Comparison of ENCODE assay signal across 19 mouse cellular contexts in genomic region chr15:80079129-80079668, GRCm38 (mm10). TPM values are rescaled to one million over a fixed set of nuclear protein-coding genes. Genes with fewer than 3 reads are reported as not detected.
DNase-seq lines count a peak whose midpoint lies in the region; ATAC-seq and TF ChIP-seq lines count a peak whose summit lies in the region.
"Had no signal": no experiment of that assay in that cellular context is flagged by ENCODE, and none has a peak within 500 bp of the region (broad histone marks: within the 10 kb centered on the region; RNA-seq: fewer than 3 reads in every experiment).

No protein-coding gene starts in this region.

- peaks cover 12% of the 10 kb centered on the region for H3K4me1 ChIP-seq in forebrain, embryonic 14.5 days (ENCODE audit: control insufficient read depth, insufficient read depth, low read length)
- peaks cover 27% of the 10 kb centered on the region for H3K4me1 ChIP-seq in forebrain, embryonic 15.5 days
- H3K4me1 ChIP-seq in liver, embryonic 11.5 days (replicated peaks; ENCODE audit: control insufficient read depth, insufficient read depth, low read length), result peaks cover 31% of the 10 kb centered on the region
- peaks cover 54% of the 10 kb centered on the region for H3K4me1 ChIP-seq in G1E (ENCODE audit: insufficient read depth, low read depth, low read length)
- H3K4me1 ChIP-seq in liver, embryonic 15.5 days (replicated peaks), result peaks cover 76% of the 10 kb centered on the region

- H3K9me3 ChIP-seq in forebrain, embryonic 14.5 days (replicated peaks; ENCODE audit: control insufficient read depth, low read length), result no peaks in the 10 kb centered on the region
- H3K9me3 ChIP-seq in forebrain, embryonic 15.5 days, result no peaks in the 10 kb centered on the region
- H3K9me3 ChIP-seq in liver, embryonic 11.5 days (ENCODE audit: control insufficient read depth, low read length), result no peaks in the 10 kb centered on the region
- no peaks in the 10 kb centered on the region for H3K9me3 ChIP-seq in G1E (replicated peaks)
- H3K9me3 ChIP-seq in liver, embryonic 15.5 days (replicated peaks), result no peaks in the 10 kb centered on the region
- H3K9me3 ChIP-seq: embryonic facial prominence, embryonic 15.5 days; heart, embryonic 10.5 days; limb, embryonic 15.5 days had no signal

- 0 out of 2 replicates have a peak overlapping the region, but pooled peaks have one; percentile 25 for H3K9ac ChIP-seq in forebrain, embryonic 14.5 days (ENCODE audit: low read length)
- no peak overlapping the region for H3K9ac ChIP-seq in forebrain, embryonic 15.5 days (replicated peaks)
- H3K9ac ChIP-seq in liver, embryonic 11.5 days (ENCODE audit: low read depth, low read length), result peak overlapping the region; percentile 31; the same call in 1 of the 2 replicates
- H3K9ac ChIP-seq in liver, embryonic 15.5 days, result no peak overlapping the region
- H3K9ac ChIP-seq: embryonic facial prominence, embryonic 15.5 days; limb, embryonic 15.5 days had no signal

- ATAC-seq in forebrain, embryonic 14.5 days, result no peak
- no peak for ATAC-seq in forebrain, embryonic 15.5 days (replicated peaks)
- ATAC-seq in liver, embryonic 11.5 days (replicated peaks; ENCODE audit: low FRiP score), result no peak
- ATAC-seq in G1E (ENCODE audit: extremely low read depth, insufficient number of reproducible peaks, low FRiP score, poor library complexity, severe bottlenecking), result no peak
- ATAC-seq in liver, embryonic 15.5 days (ENCODE audit: insufficient read depth), result no peak
- ATAC-seq: activated CD4-positive, CD25-positive, alpha-beta regulatory T cell, adult 4 months; forebrain, embryonic 16.5 days had no signal

- no peak for TF ChIP-seq CTCF in G1E (IDR thresholded peaks at IDR 0.05; ENCODE audit: low read depth, low read length)

- no peaks in the 10 kb centered on the region for H3K27me3 ChIP-seq in forebrain, embryonic 14.5 days (replicated peaks; ENCODE audit: control insufficient read depth, insufficient read depth, low read length)
- no peaks in the 10 kb centered on the region for H3K27me3 ChIP-seq in forebrain, embryonic 15.5 days
- H3K27me3 ChIP-seq in liver, embryonic 11.5 days (replicated peaks; ENCODE audit: control insufficient read depth, insufficient read depth, low read length), result no peaks in the 10 kb centered on the region
- peaks cover 4% of the 10 kb centered on the region; the same call in 1 of the 2 replicates for H3K27me3 ChIP-seq in G1E (ENCODE audit: insufficient read depth, low read length)
- no peaks in the 10 kb centered on the region for H3K27me3 ChIP-seq in liver, embryonic 15.5 days
- H3K27me3 ChIP-seq: embryonic facial prominence, embryonic 15.5 days; limb, embryonic 15.5 days had no signal

- H3K36me3 ChIP-seq in forebrain, embryonic 14.5 days (ENCODE audit: control insufficient read depth, insufficient read depth, low read length), result peaks cover 61% of the 10 kb centered on the region
- peaks cover 48% of the 10 kb centered on the region for H3K36me3 ChIP-seq in forebrain, embryonic 15.5 days
- peaks cover 51% of the 10 kb centered on the region for H3K36me3 ChIP-seq in liver, embryonic 11.5 days (ENCODE audit: control insufficient read depth, insufficient read depth, low read length)
- H3K36me3 ChIP-seq in G1E (replicated peaks), result peaks cover 66% of the 10 kb centered on the region
- H3K36me3 ChIP-seq in liver, embryonic 15.5 days (replicated peaks), result peaks cover 62% of the 10 kb centered on the region

- H3K4me3 ChIP-seq in forebrain, embryonic 14.5 days (ENCODE audit: low read depth, low read length), result no peak overlapping the region
- no peak overlapping the region for H3K4me3 ChIP-seq in forebrain, embryonic 15.5 days
- H3K4me3 ChIP-seq in liver, embryonic 11.5 days (ENCODE audit: low read depth, low read length), result peak overlapping the region; percentile 85; the same call in 1 of the 2 replicates
- peak overlapping the region; percentile 85 for H3K4me3 ChIP-seq in G1E (ENCODE audit: low read depth, low read length)
- H3K4me3 ChIP-seq in liver, embryonic 15.5 days (replicated peaks), result peak overlapping the region; percentile 83; the same call in 1 of the 2 replicates
- H3K4me3 ChIP-seq: gastrocnemius, adult 2 months; limb, embryonic 15.5 days had no signal

- no peak for DNase-seq in forebrain, embryonic 14.5 days (ENCODE audit: low spot score)
- no peak for DNase-seq in liver, embryonic 11.5 days (ENCODE audit: low spot score)
- DNase-seq in liver (no peak), G1E (ENCODE audit: low spot score) (no peak)
- no peak for DNase-seq in embryo, embryonic 11 days
- DNase-seq in thymus, postnatal 0 days (ENCODE audit: low spot score), result no peak
- DNase-seq: adrenal gland, postnatal 36 days; gastrocnemius, adult 2 months; kidney, postnatal 14 days; lung, postnatal 36 days; right cerebral cortex, postnatal 14 days had no signal

- 93% methylated on average over 5 of the region's 5 CpGs for WGBS in forebrain, embryonic 14.5 days
- WGBS in forebrain, embryonic 15.5 days, result 88% methylated on average over 5 of the region's 5 CpGs
- WGBS in liver, embryonic 11.5 days, result 87% methylated on average over 5 of the region's 5 CpGs
- WGBS in liver, embryonic 15.5 days (ENCODE audit: insufficient replicate concordance), result 79% methylated on average over 5 of the region's 5 CpGs

- no peak overlapping the region for H3K27ac ChIP-seq in forebrain, embryonic 14.5 days (ENCODE audit: low read depth, low read length)
- H3K27ac ChIP-seq in forebrain, embryonic 15.5 days (replicated peaks), result no peak overlapping the region
- peak overlapping the region; percentile 99 for H3K27ac ChIP-seq in liver, embryonic 11.5 days (ENCODE audit: low read depth, low read length)
- peak overlapping the region; percentile 96; the same call in 1 of the 2 replicates for H3K27ac ChIP-seq in liver, embryonic 15.5 days (replicated peaks)
- H3K27ac ChIP-seq: embryonic facial prominence, embryonic 15.5 days; gastrocnemius, adult 2 months; heart, embryonic 10.5 days; limb, embryonic 15.5 days had no signal

- no peak overlapping the region for H3K4me2 ChIP-seq in forebrain, embryonic 14.5 days (ENCODE audit: low read length)
- H3K4me2 ChIP-seq in forebrain, embryonic 15.5 days (replicated peaks), result no peak overlapping the region
- H3K4me2 ChIP-seq in liver, embryonic 11.5 days, result peak overlapping the region; percentile 96
- peak overlapping the region; percentile 87 for H3K4me2 ChIP-seq in liver, embryonic 15.5 days
- H3K4me2 ChIP-seq: limb, embryonic 15.5 days; midbrain, embryonic 11.5 days had no signal

RNA-seq across cellular contexts. Expression of gene Syngr1, which starts 11.9 kb away (rescaled TPM):
- 28.8 and 30.1 TPM in 2 replicates for polyA plus RNA-seq in forebrain, embryonic 14.5 days (2014; fragmentation: Nextera tagmentation; extraction: Ambion mirVana)
- polyA plus RNA-seq in forebrain, embryonic 15.5 days (2015; fragmentation: Nextera tagmentation; extraction: Ambion mirVana), result 40.1 and 44.5 TPM in 2 replicates
- 32.2 and 38.6 TPM in 2 replicates for polyA plus RNA-seq in liver, embryonic 11.5 days (2014; fragmentation: Nextera tagmentation; extraction: Ambion mirVana)
- total RNA-seq in G1E (2014; fragmentation: Nextera tagmentation) (41.4 and 44.2 TPM in 2 replicates), G1E (2017) (74.6 and 96.9 TPM in 2 replicates)
- 86.9 and 89.8 TPM in 2 replicates for polyA plus RNA-seq in G1E (2012)
- polyA plus RNA-seq in liver, embryonic 15.5 days (2015; fragmentation: Nextera tagmentation; extraction: Ambion mirVana), result 12.7 and 13.0 TPM in 2 replicates
- 74.1 and 74.5 TPM in 2 replicates for polyA plus RNA-seq in thymus, postnatal 0 days (2015; fragmentation: Nextera tagmentation; extraction: Ambion mirVana)

RNA-seq across cellular contexts. Expression of gene Rpl3, which starts 12.5 kb away (rescaled TPM):
- polyA plus RNA-seq in forebrain, embryonic 14.5 days (2014; fragmentation: Nextera tagmentation; extraction: Ambion mirVana), result 768 and 902 TPM in 2 replicates
- 641 and 670 TPM in 2 replicates for polyA plus RNA-seq in forebrain, embryonic 15.5 days (2015; fragmentation: Nextera tagmentation; extraction: Ambion mirVana)
- polyA plus RNA-seq in liver, embryonic 11.5 days (2014; fragmentation: Nextera tagmentation; extraction: Ambion mirVana), result 1,449 and 1,469 TPM in 2 replicates
- total RNA-seq in G1E (2014; fragmentation: Nextera tagmentation) (1,019 and 1,021 TPM in 2 replicates), G1E (2017) (1,569 and 1,698 TPM in 2 replicates)
- 114 and 176 TPM in 2 replicates for polyA plus RNA-seq in G1E (2012)
- 539 and 552 TPM in 2 replicates for polyA plus RNA-seq in liver, embryonic 15.5 days (2015; fragmentation: Nextera tagmentation; extraction: Ambion mirVana)
- polyA plus RNA-seq in thymus, postnatal 0 days (2015; fragmentation: Nextera tagmentation; extraction: Ambion mirVana), result 1,085 and 1,101 TPM in 2 replicates

RNA-seq across cellular contexts. Expression of gene Tab1, which starts 53.7 kb away (rescaled TPM):
- polyA plus RNA-seq in forebrain, embryonic 14.5 days (2014; fragmentation: Nextera tagmentation; extraction: Ambion mirVana), result 33.1 and 36.6 TPM in 2 replicates
- polyA plus RNA-seq in forebrain, embryonic 15.5 days (2015; fragmentation: Nextera tagmentation; extraction: Ambion mirVana), result 41.1 and 45.0 TPM in 2 replicates
- polyA plus RNA-seq in liver, embryonic 11.5 days (2014; fragmentation: Nextera tagmentation; extraction: Ambion mirVana), result 25.9 and 28.7 TPM in 2 replicates
- total RNA-seq in G1E (2014; fragmentation: Nextera tagmentation) (19.0 and 27.2 TPM in 2 replicates), G1E (2017) (22.3 and 25.0 TPM in 2 replicates)
- polyA plus RNA-seq in G1E (2012), result 23.6 and 29.1 TPM in 2 replicates
- polyA plus RNA-seq in liver, embryonic 15.5 days (2015; fragmentation: Nextera tagmentation; extraction: Ambion mirVana), result 11.0 and 12.7 TPM in 2 replicates
- polyA plus RNA-seq in thymus, postnatal 0 days (2015; fragmentation: Nextera tagmentation; extraction: Ambion mirVana), result 37.3 and 38.2 TPM in 2 replicates

Comparison
In these comparisons a context has a peak if more than half of its experiments do, and no peak if none do; other contexts are left out.
1. H3K9ac ChIP-seq: peak in forebrain, embryonic 14.5 days (single experiment) and liver, embryonic 11.5 days (single experiment); none in forebrain, embryonic 15.5 days (single experiment) and liver, embryonic 15.5 days (single experiment).
2. H3K27ac ChIP-seq: peak in liver, embryonic 11.5 days (single experiment) and liver, embryonic 15.5 days (single experiment); none in forebrain, embryonic 14.5 days (single experiment) and forebrain, embryonic 15.5 days (single experiment).
3. H3K4me2 ChIP-seq: peak in liver, embryonic 11.5 days (single experiment) and liver, embryonic 15.5 days (single experiment); none in forebrain, embryonic 14.5 days (single experiment) and forebrain, embryonic 15.5 days (single experiment).
4. H3K4me3 ChIP-seq: peak in liver, embryonic 11.5 days (single experiment), G1E (single experiment) and liver, embryonic 15.5 days (single experiment); none in forebrain, embryonic 14.5 days (single experiment) and forebrain, embryonic 15.5 days (single experiment).